Mouse (Mus musculus) heart, adult 2 months (tissue): ENCODE measurements at regions not wholly inside any gene's neighbourhood (a gene's known extent, or its start where the extent isn't known, plus 50 kb on each side); places are given as distances from the start of the nearest gene placed in this dataset.

Experiments
- DNase-seq, 2 experiments: peaks; one replicate each; pipeline ENCODE4 v3.0.0; 2021
- H3K27ac ChIP-seq: fragments of 200-600 bp; 2 replicates; pipeline ENCODE4 v1.8.1; 2022
- H3K27me3 ChIP-seq: fragments of 200-500 bp; 2 replicates; pipeline ENCODE4 v1.6.1; 2012; ENCODE audit warnings: mild to moderate bottlenecking, low read length, inconsistent platforms, mixed read lengths; ENCODE audit not compliant: control insufficient read depth, insufficient read depth
- H3K36me3 ChIP-seq: fragments of 200-500 bp; 2 replicates; pipeline ENCODE4 v1.6.1; 2012; ENCODE audit warnings: low read length, inconsistent platforms; ENCODE audit not compliant: control insufficient read depth, insufficient read depth
- H3K4me1 ChIP-seq: fragments of 200-500 bp; 2 replicates; pipeline ENCODE4 v1.6.1; 2011; ENCODE audit warnings: low read length; ENCODE audit not compliant: control insufficient read depth, insufficient read depth
- H3K4me3 ChIP-seq: fragments of 200-600 bp; 2 replicates; pipeline ENCODE4 v1.8.1; 2022
- H3K79me2 ChIP-seq: fragments of 200-500 bp; replicated peaks from 2 replicates; pipeline ENCODE4 v1.6.1; 2012; ENCODE audit warnings: mild to moderate bottlenecking, inconsistent platforms, low read length, moderate library complexity, mixed read lengths; ENCODE audit not compliant: control insufficient read depth, insufficient read depth
- H3K9ac ChIP-seq: fragments of 200-500 bp; 2 replicates; pipeline ENCODE4 v1.6.1; 2012; ENCODE audit warnings: low read depth, mild to moderate bottlenecking, control low read depth, inconsistent platforms, low read length, mixed read lengths
- CTCF ChIP-seq: fragments of 200-600 bp; IDR thresholded peaks from 2 replicates; pipeline ENCODE4 v1.8.1; 2022; ENCODE audit warnings: antibody characterized with exemption, mild to moderate bottlenecking, moderate library complexity
- EP300 ChIP-seq: fragments of 200-500 bp; IDR thresholded peaks from 2 replicates; pipeline ENCODE4 v1.6.1; 2011; ENCODE audit warnings: low read depth, low read length, control low read depth; ENCODE audit not compliant: insufficient read depth
- POLR2A ChIP-seq: fragments of 200-500 bp; IDR thresholded peaks from 2 replicates; pipeline ENCODE4 v1.6.1; 2011; ENCODE audit warnings: mild to moderate bottlenecking, low read depth, low read length, control low read depth; ENCODE audit not compliant: insufficient read depth
- WGBS: fragments of 180-500 bp; shearing (Covaris S2); methylation state at CpG from one replicate; pipeline ENCODE4 v1.1.7; 2018; 5-methylcytosine and 5-hydroxymethylcytosine counted together
- intact Hi-C: fragments of 180-260 bp; cut with DNase I; formaldehyde crosslinking; loops from one replicate; pipeline ENCODE4 v1.15.1; 2025

- WGBS, result 65% methylated on average over 5 of the region's 5 CpGs
- Histone ChIP-seq H3K79me2 (no peaks in the 10 kb centered on the region), H3K27ac (no peak overlapping the region), H3K36me3 (no peaks in the 10 kb centered on the region), H3K4me3 (no peak overlapping the region), H3K27me3 (no peaks in the 10 kb centered on the region), H3K9ac (no peak overlapping the region), H3K4me1 (no peaks in the 10 kb centered on the region)
- intact Hi-C loops, result no loop called here
- DNase-seq, result no peak
- TF ChIP-seq CTCF, result no peak
- TF ChIP-seq POLR2A, result no peak
- no peak for TF ChIP-seq EP300
Observed at GRCm38 (mm10) chr4:93520454-93521100, 185.3 kb upstream of the Tusc1 start.

- TF ChIP-seq POLR2A, result no peak
- TF ChIP-seq EP300, result no peak
- TF ChIP-seq CTCF, result no peak
Observed at GRCm38 (mm10) chr4:93518925-93519324, 183.6 kb upstream of the Tusc1 start.

GRCm38 (mm10) chr4:93510771-93511170 is 175.5 kb upstream of the Tusc1 start:
- no peaks in the 10 kb centered on the region for H3K36me3 ChIP-seq
- no peaks in the 10 kb centered on the region for H3K4me1 ChIP-seq
- 20% methylated on average over 1 of the region's 1 CpGs for WGBS
- H3K27me3 ChIP-seq, result no peaks in the 10 kb centered on the region
- TF ChIP-seq EP300, result no peak
- TF ChIP-seq CTCF, result no peak
- TF ChIP-seq POLR2A, result no peak
- intact Hi-C loops, result no loop called here
- no peak overlapping the region for H3K4me3 ChIP-seq
- no peak overlapping the region for H3K27ac ChIP-seq
- H3K79me2 ChIP-seq, result no peaks in the 10 kb centered on the region
- no peak for DNase-seq
- no peak overlapping the region for H3K9ac ChIP-seq

More at GRCm38 (mm10) chr4:93518925-93519324, 183.6 kb upstream of the Tusc1 start:
- Histone ChIP-seq H3K36me3 (no peaks in the 10 kb centered on the region), H3K4me3 (no peak overlapping the region), H3K27me3 (no peaks in the 10 kb centered on the region), H3K79me2 (no peaks in the 10 kb centered on the region), H3K4me1 (no peaks in the 10 kb centered on the region), H3K27ac (no peak overlapping the region), H3K9ac (no peak overlapping the region)
- WGBS, result 74% methylated on average over 5 of the region's 5 CpGs
- intact Hi-C loops, result no loop called here
- DNase-seq, result no peak

- Histone ChIP-seq H3K9ac (no peak overlapping the region), H3K4me1 (no peaks in the 10 kb centered on the region), H3K27me3 (no peaks in the 10 kb centered on the region), H3K27ac (no peak overlapping the region), H3K4me3 (no peak overlapping the region), H3K36me3 (no peaks in the 10 kb centered on the region), H3K79me2 (no peaks in the 10 kb centered on the region)
- intact Hi-C loops, result no loop called here
- no peak for TF ChIP-seq CTCF
- no peak for TF ChIP-seq POLR2A
- no peak for TF ChIP-seq EP300
- 65% methylated on average over 2 of the region's 2 CpGs for WGBS
- DNase-seq, result no peak
Observed at GRCm38 (mm10) chr4:93496871-93497270, 161.6 kb upstream of the Tusc1 start.

- no peak for TF ChIP-seq CTCF
- no peak for TF ChIP-seq EP300
- TF ChIP-seq POLR2A, result no peak
- Histone ChIP-seq H3K4me3 (no peak overlapping the region), H3K36me3 (no peaks in the 10 kb centered on the region), H3K27ac (no peak overlapping the region), H3K79me2 (no peaks in the 10 kb centered on the region), H3K4me1 (no peaks in the 10 kb centered on the region), H3K27me3 (no peaks in the 10 kb centered on the region), H3K9ac (no peak overlapping the region)
- no peak for DNase-seq
- intact Hi-C loops, result no loop called here
- WGBS, result 82% methylated on average over 4 of the region's 4 CpGs
Observed at GRCm38 (mm10) chr4:93494319-93494718, 159.0 kb upstream of the Tusc1 start.

GRCm38 (mm10) chr4:93493905-93494304 is 158.6 kb upstream of the Tusc1 start:
- H3K4me1 ChIP-seq, result no peaks in the 10 kb centered on the region
- H3K36me3 ChIP-seq, result no peaks in the 10 kb centered on the region
- 57% methylated on average over 2 of the region's 2 CpGs for WGBS
- DNase-seq, result no peak
- no peak for TF ChIP-seq CTCF
- no peak for TF ChIP-seq EP300
- no peak for TF ChIP-seq POLR2A
- intact Hi-C loops, result no loop called here
- no peak overlapping the region for H3K27ac ChIP-seq
- H3K4me3 ChIP-seq, result no peak overlapping the region
- H3K27me3 ChIP-seq, result no peaks in the 10 kb centered on the region
- no peaks in the 10 kb centered on the region for H3K79me2 ChIP-seq
- no peak overlapping the region for H3K9ac ChIP-seq
